Mouse (Mus musculus) heart, postnatal 14 days (tissue): ENCODE results near the gene Mia2. TPM values are rescaled to one million over a fixed set of nuclear protein-coding genes. Genes with fewer than 3 reads are reported as not detected.
"Not testable (repeated sequence)": the region's sequence is repeated elsewhere in the genome, so short reads cannot be mapped to it uniquely, and the experiment has no call there.

ENCODE experiments used
- DNase-seq, 2 experiments: peaks; one replicate each; pipeline ENCODE4 v3.0.0; 2021 to 2022
- intact Hi-C: fragments of 180-260 bp; cut with DNase I; formaldehyde crosslinking; loops from one replicate; pipeline ENCODE4 v1.15.1; 2025
- long read RNA-seq, 2 experiments: library from polyadenylated mRNA; stranded (forward); transcript quantifications; one replicate each; pipeline ENCODE4 v2.0.0; 2021
- total RNA-seq, 2 experiments: library from RNA; stranded (reverse); gene quantifications; 2 replicates each; pipeline ENCODE4 v1.2.3; 2021

Gene Mia2
- total RNA-seq, result 10 to 100 TPM; 79.4 to 90.4 TPM
- long read RNA-seq, experiment 1, full-length matches to known transcripts, result 15 of 63 reads
- long read RNA-seq, experiment 1, partial matches to known transcripts, result 1 of 63 reads
- long read RNA-seq, experiment 1, other reads (novel, unspliced or antisense), result 47 of 63 reads
- long read RNA-seq, experiment 2, full-length matches to known transcripts, result 8 of 64 reads
- long read RNA-seq, experiment 2, partial matches to known transcripts, result 5 of 64 reads
- long read RNA-seq, experiment 2, other reads (novel, unspliced or antisense), result 51 of 64 reads

DNA sequence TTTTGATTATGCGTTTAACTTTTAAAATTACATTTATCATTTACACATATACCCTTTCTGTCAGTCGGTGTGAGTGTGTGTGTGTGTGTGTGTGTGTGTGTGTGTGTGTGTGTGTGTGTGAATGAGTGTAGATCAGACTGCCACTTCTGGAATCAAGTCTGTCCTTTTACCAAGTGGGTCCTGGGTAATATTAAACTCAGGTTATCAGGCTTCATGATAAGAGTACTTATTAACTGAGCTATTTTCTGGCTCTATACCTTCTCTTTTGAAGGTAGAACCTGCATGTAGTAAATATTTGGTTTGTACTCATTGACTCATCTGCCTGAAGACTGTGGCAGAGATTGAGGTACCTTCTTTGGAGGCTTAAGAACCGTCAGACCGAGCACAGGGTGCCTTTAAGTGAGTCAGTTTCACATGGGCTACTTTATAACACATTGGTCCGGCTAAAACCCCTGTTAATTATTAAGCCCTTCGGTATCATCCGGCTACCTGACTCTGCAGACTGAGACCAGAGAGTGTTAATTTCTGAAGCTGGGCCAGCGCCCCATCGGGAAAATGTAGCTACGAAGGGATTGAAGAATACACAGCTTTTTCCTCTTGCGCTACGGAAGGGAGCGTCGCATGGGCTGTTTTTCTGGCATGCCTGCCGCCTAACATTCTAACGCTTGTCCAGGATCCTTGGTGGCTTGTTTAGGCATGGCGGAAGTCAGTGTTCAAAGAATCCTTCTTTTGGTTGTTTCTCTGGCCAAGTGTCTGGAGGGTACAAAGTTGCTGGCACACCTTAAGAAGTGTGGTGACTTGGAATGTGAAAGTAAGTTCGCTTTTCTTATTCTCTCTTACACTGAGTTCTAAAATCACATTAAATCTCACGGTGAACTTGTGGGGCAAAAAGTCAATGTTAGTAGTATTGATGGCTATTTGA, at the start of gene Mia2:
Mia2 (plus strand) TSS at position 696 of the 922 bp plus-strand sequence.
- no peak for DNase-seq
- intact Hi-C loops, result no loop called here

DNA sequence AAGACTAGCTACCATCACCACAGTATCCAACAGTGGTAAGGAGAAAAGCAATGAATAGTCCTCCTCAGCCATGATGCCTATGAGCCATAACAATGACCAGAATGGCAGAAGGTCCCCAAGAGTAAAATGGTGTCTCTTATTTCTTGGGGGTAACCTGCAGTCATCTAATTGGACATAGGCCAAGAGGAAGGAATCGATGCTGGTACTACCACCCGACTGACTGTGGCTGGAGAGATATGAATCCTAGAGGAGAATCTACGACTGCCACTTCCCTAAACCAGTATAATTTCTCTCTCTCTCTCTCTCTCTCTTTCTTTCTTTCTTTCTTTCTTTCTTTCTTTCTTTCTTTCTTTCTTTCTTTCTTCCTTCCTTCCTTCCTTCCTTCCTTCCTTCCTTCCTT, 43.1 kb upstream of the Mia2 start:
- no peak for DNase-seq
- intact Hi-C loops, result no loop called here

DNA sequence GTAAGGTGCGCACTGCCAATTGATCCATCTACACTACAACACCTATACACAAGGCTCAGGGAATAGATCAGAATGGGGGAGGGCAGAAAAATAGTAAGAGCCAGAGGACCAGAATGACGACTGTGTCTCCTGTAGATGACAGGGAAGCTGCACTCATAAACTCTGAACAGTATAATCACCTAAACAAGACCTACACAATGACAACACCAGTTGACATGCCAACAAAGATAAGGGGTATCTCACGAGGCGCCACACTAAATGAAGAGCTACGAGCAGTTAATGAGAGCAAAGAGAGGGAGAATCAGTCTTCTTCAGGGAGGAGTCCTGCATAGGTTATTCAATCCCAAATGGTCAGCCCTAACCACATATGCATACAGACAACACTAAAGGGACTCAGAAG, 42.4 kb upstream of the Mia2 start:
- no peak for DNase-seq
- intact Hi-C loops, result no loop called here

DNA sequence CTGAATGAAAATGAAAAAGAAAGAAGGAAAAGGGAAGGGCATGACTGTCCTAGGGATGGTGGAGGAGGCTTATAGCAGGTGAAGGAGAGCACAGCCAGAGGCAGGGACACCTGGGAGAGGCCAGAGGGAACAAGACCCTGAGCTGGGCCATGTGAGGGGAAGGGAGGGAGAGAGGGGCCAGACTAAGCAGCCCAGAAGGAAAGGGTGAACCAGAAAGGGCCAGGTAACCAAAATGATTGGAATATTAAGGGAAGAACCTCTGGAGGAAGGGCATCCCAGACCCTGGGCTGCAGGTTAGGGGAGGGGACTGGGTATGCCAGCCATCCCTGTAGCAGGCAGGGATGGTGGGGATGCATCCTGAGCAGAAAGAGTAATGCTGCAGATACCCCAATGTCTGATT, 41.6 kb upstream of the Mia2 start:
- intact Hi-C loops, result no loop called here
- DNase-seq, result no peak

DNA sequence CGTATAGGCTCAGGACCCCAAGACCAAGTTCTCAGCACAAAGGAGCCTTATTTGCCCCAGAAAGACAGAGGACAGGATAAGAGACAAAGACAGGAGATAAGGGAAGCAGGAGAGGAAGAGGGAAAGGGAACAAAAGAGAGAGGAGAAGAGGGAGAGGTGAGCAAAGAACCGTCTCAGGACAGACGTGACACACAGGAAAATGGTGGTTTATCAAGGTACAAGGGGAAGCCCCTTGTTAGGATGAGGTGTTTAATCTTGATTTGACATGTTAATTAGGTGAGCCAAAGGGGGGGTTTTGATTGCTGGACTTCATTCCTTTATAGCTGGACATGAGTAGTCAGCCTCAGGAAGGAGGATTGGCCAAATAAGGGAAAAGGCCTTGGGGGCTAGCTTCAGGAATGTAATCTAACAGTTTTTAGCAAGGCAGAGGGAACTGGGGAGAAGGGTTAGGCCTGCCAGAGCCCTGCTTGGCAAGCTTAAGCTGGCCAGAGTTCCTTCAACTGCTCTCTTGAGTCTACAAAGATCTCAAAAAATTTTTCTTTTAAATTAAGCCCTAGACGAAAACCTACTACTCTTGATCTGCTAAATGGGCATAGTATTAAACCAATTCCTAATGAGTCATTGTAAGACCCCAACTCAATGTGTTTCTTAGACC, 40.3 kb upstream of the Mia2 start:
- no peak for DNase-seq
- intact Hi-C loops, result no loop called here

DNA sequence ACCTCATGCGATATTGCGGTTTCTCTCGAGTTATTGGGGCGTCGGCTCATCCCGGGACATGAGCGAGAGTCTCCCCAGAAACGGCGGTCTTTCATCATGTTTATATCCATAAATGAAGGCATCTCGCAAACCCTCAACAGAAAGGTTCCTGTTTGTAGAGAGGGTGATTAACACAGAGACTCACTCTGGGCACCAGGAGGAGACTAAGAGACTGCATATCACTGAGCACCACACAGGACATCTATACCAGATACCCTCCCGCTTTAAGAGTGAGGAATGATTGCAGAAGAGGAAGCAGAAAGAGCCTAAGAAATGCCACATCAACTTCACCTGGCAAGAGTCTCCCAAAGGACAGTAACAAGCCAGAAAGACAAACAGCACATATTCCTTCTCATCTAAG, 39.4 kb upstream of the Mia2 start:
- intact Hi-C loops, result no loop called here
- DNase-seq, result no peak

DNA sequence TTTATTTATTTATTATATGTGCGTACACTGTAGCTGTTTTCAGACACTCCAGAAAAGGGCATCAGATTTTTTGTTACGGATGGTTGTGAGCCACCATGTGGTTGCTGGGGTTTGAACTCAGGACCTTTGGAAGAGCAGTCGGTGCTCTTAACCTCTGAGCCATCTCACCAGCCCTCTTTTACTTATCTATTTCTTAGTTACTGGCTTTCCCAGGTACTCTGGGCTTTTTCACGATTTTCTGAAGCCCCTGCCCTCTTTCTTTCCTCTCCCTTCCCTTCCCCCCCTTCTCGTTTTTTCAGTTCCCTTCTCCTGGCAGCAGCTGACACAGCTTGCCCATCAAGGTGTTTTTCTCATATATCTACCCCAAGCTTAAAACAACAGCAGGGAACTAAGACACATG, 37.4 kb upstream of the Mia2 start:
- intact Hi-C loops, DNase-seq: not testable (repeated sequence)

DNA sequence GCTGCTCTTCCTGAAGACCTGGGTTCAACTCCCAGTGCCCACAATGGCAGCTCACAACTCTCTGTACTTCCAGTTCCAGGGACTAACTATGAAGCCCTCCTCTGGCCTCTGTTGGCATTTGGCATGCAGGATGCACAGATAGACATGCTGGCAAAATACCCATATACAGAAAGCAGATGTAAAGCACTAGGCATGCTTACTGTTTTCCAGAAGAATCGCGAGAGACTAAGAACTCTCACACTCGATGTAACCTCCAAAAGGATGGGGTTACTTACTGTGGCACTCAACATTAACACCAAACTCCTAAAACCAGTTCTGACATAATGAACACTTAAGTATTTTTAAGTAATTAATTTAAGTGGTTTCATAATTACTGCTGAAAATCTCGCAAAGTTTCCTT, 35.3 kb upstream of the Mia2 start:
- intact Hi-C loops, result loop anchor here (2.0 kb wide), 2 partner anchors 48 to 70 kb away; partner anchors contain the start of genes Gemin2 and Sec23a
- no peak for DNase-seq

DNA sequence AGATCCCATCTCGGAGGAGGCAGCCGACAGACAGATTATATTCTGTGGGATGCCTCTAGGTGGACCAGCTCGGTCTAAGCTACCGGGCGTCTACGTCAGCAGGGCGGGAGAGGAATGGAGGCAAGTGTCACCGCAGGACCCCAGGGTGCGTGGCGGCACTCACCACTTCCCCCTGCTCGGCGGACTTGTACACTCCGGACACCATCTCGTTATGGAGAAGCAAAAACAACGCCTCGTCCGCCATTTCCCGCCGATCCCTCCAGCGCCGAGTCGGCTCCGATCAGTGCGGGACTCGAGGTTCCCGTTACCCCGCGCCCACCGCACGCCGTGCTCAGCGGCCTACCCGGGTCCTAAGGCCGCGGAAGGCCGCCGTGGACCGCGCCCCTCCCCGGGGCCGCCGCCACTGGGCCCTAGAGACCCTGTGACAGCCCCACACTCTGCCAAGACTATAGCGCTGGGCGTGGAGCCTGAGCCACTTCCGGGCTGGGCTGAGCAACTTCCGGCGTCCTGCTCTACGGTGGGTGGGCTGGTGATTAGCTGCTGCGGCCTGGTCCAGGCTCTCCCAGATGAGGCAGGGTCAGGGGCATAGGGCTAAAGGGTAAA, 34.5 kb upstream of the Mia2 start, which contains the start of gene Trappc6b:
Trappc6b (minus strand) TSS at position 480 of the 603 bp plus-strand sequence.
- DNase-seq, result peak; percentile 82 to 88
- intact Hi-C loops, result loop anchor here (2.0 kb wide), 2 partner anchors 48 to 70 kb away; partner anchors contain the start of genes Gemin2 and Sec23a

DNA sequence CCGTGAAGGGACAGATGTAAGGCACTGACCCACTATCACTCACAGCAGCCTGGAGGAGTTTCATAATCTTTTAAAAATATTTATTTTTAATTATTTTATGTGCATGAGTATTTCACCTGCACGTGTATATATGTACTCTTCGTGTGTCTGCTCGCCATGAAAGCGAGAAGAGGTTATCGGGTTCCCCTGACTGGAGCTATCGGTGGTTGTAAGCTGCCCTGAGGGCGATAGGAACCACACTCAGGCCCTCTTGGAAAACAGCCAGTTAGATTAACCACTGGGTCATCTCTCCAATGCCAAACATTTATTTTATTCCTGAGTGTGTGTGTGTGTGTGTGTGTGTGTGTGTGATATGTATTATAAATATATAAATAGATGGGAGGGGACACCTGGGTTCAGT, 30.8 kb upstream of the Mia2 start:
- DNase-seq, result no peak
- intact Hi-C loops, result loop anchor here (5.0 kb wide), 1 partner anchor 152 kb away; the partner anchor contains the start of gene Fbxo33

DNA sequence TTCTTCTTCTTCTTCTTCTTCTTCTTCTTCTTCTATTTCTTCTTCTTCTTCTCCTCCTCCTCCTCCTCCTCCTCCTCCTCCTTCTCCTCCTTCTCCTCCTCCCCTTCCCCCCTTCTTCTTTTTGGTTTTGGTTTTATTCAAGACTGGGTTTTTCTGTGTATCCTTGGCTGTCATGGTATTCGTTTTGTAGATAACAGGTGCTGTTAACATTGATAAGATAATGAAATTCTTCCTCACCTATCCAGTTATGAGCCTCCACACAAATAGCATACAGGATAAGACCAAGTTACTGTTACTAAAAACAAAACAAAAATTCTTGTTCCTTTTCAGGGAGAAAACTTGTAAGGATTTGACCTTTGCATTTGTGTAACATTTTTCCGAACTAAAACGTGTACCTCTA, 29.8 kb upstream of the Mia2 start:
- intact Hi-C loops, result loop anchor here (5.0 kb wide), 1 partner anchor 152 kb away; the partner anchor contains the start of gene Fbxo33
- no peak for DNase-seq

DNA sequence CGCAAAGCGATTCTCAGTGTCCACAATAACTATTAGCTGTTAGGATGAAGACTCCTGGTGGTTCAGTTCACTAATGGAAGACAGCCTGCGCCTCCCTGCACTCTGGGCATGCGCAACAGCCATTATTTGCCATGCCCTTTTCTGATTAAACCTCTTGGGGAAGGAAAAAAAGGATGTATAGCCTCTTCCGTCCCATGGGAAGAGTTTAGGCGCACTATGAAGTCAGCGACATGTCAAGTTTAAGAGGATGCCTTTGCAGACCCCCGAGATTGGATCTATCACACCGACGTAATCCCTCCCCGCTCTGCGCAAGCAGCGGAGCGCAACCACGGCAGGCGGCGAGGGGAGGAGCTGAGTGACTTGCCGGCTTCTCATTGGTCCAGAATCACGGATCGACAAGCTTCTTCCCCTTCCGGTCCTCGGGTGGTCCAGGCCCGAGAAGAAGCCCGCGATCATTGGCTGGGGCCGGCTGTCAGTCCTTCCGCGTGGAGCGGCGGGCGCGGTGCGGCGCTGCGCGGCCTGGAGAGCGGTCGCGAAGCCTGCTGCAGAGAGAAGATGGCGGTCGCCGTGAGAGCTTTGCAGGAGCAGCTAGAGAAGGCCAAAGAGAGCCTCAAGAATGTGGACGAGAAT, 29.0 kb upstream of the Mia2 start, which contains the start of gene Pnn:
Pnn (plus strand) TSS at position 437 of the 630 bp plus-strand sequence.
- intact Hi-C loops, result loop anchor here (5.0 kb wide), 1 partner anchor 151 kb away; the partner anchor contains the start of gene Fbxo33

DNA sequence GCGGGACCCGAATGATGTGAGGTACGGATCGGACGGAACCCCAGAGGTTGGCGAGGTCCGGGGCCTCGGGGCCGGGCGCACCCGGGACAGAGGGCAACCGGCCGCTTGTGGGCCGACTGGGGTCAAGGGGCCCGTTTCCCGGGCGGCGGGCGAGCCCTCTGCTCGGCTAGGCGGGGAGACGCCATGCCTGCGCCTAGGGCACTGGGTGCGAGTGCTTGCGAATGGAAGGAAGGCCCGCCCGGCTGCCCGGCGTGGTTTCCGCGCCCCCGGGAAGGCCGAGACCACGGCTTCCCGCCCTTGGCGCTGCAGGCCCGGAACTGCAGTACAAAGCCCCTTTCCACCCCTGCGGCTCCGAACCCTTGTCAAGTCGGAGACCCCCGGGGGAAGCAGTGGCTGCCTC, 28.5 kb upstream of the Mia2 start:
- DNase-seq, result no peak
- intact Hi-C loops, result loop anchor here (5.0 kb wide), 1 partner anchor 150 kb away; the partner anchor contains the start of gene Fbxo33

More for the DNA sequence above, 29.0 kb upstream of the Mia2 start, which contains the start of gene Pnn:
- peak; percentile 96 to 97 for DNase-seq

DNA sequence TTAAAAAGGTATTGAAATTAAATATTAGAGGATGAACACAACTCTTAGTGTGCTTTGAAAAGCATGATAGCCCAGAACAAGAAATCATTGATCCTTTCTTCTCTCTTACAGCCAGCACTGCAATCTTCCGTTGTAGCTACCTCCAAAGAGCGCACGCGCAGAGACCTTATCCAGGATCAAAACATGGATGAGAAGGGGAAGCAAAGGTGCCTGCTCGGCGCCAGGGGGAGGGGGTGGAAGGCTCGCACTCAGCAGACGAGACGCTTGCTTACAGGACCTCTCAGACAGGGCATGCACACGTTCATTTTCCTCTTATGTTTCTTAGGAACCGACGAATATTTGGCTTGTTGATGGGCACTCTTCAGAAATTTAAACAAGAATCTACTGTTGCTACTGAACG, 26.8 kb upstream of the Mia2 start:
- intact Hi-C loops, result loop anchor here (5.0 kb wide), 1 partner anchor 149 kb away; the partner anchor contains the start of gene Fbxo33
- DNase-seq, result no peak

DNA sequence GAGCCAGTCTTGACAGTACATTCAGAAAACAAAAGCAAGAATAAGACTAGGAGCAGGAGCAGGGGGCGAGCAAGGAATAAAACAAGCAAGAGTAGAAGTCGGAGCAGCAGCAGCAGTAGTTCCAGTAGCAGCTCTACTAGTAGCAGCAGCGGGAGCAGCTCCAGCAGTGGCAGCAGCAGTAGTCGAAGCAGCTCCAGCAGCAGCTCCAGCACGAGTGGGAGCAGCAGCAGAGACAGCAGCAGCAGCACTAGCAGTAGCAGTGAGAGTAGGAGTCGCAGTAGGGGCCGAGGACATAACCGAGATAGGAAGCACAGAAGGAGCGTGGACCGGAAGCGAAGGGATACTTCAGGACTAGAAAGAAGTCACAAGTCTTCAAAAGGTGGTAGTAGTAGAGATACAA, 23.3 kb upstream of the Mia2 start:
- no peak for DNase-seq
- intact Hi-C loops, result no loop called here

DNA sequence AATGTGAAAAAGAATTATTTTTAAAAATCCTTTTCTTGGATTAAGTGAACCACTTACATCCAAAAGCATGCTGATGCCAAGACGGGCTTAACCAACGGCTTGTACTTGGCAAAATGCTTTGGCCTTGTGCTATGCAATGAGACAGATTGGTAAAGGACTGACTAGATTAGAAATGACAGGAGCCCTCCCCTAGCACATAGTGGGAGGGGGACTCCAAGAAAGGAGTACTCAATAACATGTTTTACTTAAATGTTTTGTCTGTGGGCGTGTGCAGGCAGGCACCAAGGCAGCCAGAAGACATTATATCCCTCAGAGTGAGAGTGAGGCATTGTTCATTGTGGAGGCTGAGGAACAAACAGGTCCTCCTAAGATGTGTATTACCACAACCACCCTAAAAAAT, 21.5 kb upstream of the Mia2 start:
- intact Hi-C loops, result no loop called here
- no peak for DNase-seq

DNA sequence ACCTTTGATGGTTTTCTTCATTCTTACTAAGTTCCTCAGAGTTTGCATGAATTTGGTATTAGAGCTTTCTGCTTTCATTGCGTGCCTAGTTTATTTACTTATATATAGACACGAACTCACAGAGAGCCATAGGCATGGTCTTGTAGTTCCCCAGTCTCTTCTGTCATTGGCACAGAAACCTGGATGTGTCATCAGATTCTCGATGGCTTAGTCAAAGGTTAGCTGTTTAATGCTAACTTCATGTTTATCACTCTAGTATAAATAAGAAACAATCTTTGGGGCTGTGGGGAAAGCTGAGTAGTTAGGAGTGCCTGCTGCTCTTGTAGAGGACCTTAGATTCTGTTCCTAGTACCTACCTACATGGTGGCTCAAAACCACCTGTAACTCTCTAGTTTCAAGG, 18.6 kb upstream of the Mia2 start:
- DNase-seq, result no peak
- intact Hi-C loops, result no loop called here

DNA sequence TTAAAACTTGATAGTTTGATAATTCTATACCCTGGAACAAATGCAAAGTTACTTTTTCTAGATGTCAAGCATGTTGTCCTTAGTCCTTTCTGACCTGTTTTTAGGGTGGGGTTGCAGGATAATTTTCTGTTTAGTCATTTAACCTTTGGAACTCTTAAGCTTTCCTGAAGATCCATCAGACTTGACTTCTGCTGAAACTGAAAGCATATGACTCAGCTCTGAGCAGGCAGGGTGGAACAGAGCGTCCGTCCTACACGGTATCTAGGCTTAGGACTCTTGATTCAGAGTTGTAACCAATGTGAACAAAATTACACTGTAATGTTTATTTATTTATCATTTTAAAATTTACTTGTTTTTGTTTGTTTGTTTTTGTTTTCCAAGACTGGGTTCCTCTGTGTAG, 17.7 kb upstream of the Mia2 start:
- DNase-seq, result no peak
- intact Hi-C loops, result no loop called here

DNA sequence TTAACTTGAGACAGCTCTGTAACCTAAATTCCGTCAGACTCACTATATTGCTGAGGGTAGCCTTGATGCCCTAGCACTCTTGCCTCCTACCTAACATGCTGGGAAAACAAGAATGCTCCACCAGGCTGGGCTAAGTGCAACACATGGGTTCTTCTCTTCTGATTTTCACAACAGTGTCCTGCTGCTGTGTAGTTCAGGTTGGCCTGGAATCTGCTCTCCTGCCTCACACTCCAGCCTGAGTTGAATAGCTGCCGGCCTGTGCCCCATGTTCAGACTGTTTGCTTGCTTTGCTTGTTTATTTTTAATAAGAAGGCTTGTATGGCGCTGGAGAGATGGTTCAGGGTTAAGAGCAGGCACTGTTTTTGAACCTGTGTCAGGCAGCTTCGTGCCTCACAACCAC, 15.1 kb upstream of the Mia2 start:
- intact Hi-C loops, result no loop called here
- no peak for DNase-seq

DNA sequence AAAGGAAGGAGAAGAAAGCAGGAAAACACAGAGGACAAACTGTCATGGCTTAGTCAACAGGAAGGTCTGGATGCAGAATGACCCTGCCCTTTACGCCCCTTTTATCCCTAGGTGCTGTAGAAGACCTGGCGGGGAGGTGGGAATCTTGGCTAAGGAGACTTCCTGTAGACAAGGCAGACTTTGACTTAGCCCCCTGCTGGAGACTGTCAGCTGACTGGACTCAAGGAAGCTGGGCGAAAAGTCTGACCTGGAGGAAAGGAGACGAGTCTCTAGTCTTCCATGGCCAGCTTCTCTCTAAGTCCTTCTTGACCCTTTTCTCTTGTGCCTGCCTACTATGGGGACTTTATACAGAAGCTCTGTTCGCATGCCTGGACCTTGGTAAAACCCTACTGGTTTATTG, 11.2 kb upstream of the Mia2 start:
- no peak for DNase-seq
- intact Hi-C loops, result no loop called here
